Mouse (Mus musculus) midbrain, embryonic 15.5 days (tissue): ENCODE data around the gene Slc2a5. TPM values are rescaled to one million over a fixed set of nuclear protein-coding genes. Genes with fewer than 3 reads are reported as not detected.
A peak's percentile ranks its signal among the peaks of the same experiment; 100 is the strongest.

ENCODE experiments used
- ATAC-seq: fragments of 200-750 bp; cut with Nextera tagmentation; replicated peaks from 2 replicates; pipeline ENCODE4 v1.8.0; 2017; ENCODE audit warnings: moderate TSS enrichment
- H3K27ac ChIP-seq: fragments of 300-500 bp; sonication (generic); 2 replicates; pipeline ENCODE4 v1.5.1; 2015; ENCODE audit warnings: mild to moderate bottlenecking, inconsistent platforms
- H3K27me3 ChIP-seq: fragments of 300-500 bp; sonication (generic); replicated peaks from 2 replicates; pipeline ENCODE4 v1.6.1; 2015; ENCODE audit warnings: inconsistent platforms
- H3K36me3 ChIP-seq: fragments of 300-500 bp; sonication (generic); replicated peaks from 2 replicates; pipeline ENCODE4 v1.6.1; 2015; ENCODE audit warnings: inconsistent platforms
- H3K4me1 ChIP-seq: fragments of 300-500 bp; sonication (generic); 2 replicates; pipeline ENCODE4 v1.6.1; 2015; ENCODE audit warnings: inconsistent platforms
- H3K4me2 ChIP-seq: fragments of 300-500 bp; sonication (generic); 2 replicates; pipeline ENCODE4 v1.6.1; 2015; ENCODE audit warnings: inconsistent platforms, mild to moderate bottlenecking, moderate library complexity
- H3K4me3 ChIP-seq: fragments of 300-500 bp; sonication (generic); 2 replicates; pipeline ENCODE4 v1.5.1; 2015; ENCODE audit warnings: mild to moderate bottlenecking, inconsistent platforms
- H3K9ac ChIP-seq: fragments of 300-500 bp; sonication (generic); 2 replicates; pipeline ENCODE4 v1.6.1; 2015; ENCODE audit warnings: mild to moderate bottlenecking, inconsistent platforms
- H3K9me3 ChIP-seq: fragments of 300-500 bp; sonication (generic); 2 replicates; pipeline ENCODE4 v1.6.1; 2016; ENCODE audit warnings: inconsistent platforms
- WGBS: fragments of 180-500 bp; shearing (Covaris S2); methylation state at CpG from one replicate; pipeline ENCODE4 v1.1.7; 2015; ENCODE audit warnings: mixed read lengths; 5-methylcytosine and 5-hydroxymethylcytosine counted together
- polyA plus RNA-seq: library from polyadenylated mRNA; unstranded; fragments of >200 nt; fragmentation: Nextera tagmentation; extraction: Ambion mirVana; gene quantifications from 2 replicates; pipeline ENCODE4 v1.2.1, GENCODE M21; 2015

Slc2a5 gene
- polyA plus RNA-seq, 1 experiment from 2014 or later: 1.6 TPM

DNA sequence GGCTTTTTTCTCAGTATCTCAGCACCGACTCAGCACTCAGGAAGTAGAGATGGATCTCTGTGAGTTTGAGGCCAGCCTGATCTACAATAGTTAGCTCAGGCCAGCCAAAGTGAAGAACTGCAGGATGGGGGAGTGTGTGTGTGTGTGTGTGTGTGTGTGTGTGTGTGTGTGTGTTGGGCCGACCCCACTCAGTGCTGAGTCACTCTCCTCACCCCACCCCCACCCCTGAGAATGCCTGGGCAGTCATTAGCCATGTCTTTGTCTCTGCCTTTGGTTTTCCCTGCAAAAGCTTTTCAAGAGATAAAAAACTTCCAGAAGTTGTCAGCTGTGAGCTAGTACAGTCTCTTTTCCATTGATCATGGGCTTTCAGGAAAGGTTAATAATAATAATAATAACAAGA is 11.6 kb downstream of the Slc2a5 start:
- ATAC-seq: no peak
- WGBS: 73% methylated on average over 2 of the region's 2 CpGs
- Histone ChIP-seq H3K4me3 (no peak overlapping the region), H3K27ac (no peak overlapping the region), H3K4me1 (0 out of 2 replicates have a peak, but pooled peaks cover 9% of the 10 kb centered on the region), H3K4me2 (no peak overlapping the region), H3K27me3 (no peaks in the 10 kb centered on the region), H3K9ac (no peak overlapping the region), H3K9me3 (no peaks in the 10 kb centered on the region), H3K36me3 (no peaks in the 10 kb centered on the region)

DNA sequence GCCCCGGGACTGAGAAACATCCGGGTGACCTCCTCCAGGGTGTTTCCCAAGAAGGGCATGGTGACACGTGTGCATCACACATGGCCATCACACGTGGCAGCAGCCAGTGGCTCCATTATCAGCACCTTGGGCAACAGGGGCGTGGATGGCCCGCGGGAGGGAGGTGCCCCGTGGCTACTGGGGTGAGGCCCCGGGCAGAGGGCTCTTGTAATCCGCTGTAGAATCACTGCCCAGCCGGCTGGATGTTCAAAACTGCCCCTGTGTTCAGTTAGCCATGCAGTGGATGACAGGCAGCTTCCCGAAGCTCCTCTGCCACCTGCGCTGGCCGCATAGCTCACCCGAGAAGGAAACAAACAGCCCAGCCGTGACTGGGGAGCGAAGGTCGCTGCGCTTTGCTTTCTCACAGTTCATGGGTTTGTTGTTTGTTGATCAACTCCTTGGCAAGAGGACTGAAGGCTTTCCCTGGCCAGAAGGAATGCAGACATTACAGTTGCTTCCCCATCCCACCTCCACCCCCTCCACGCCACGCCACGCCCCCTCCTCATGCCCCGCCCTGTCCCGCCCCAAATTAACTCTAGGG is 13.7 kb downstream of the Slc2a5 start:
- Histone ChIP-seq H3K9me3 (no peaks in the 10 kb centered on the region), H3K27me3 (no peaks in the 10 kb centered on the region), H3K4me1 (peaks cover 10% of the 10 kb centered on the region; the same call in 1 of the 2 replicates), H3K27ac (no peak overlapping the region), H3K36me3 (no peaks in the 10 kb centered on the region), H3K9ac (no peak overlapping the region), H3K4me2 (peak overlapping the region; percentile 23), H3K4me3 (no peak overlapping the region)
- 35% methylated on average over 24 of the region's 24 CpGs for WGBS
- no peak for ATAC-seq

DNA sequence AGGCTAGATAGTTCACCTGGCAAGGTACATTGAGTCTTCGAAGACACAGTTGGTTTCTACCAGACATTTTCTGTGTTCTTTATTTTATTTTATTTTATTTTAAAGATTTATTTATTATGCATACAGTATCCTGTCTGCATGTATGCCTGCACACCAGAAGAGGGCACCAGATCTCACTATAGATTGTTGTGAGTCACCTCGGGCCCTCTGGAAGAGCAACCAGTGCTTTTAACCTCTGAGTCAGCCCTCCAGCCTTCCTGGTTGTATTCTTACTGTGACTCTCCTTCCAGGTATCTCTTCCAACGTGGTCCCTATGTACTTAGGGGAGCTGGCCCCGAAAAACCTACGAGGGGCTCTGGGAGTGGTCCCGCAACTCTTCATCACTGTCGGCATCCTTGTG is 16.2 kb downstream of the Slc2a5 start:
- Histone ChIP-seq H3K36me3 (no peaks in the 10 kb centered on the region), H3K9ac (no peak overlapping the region), H3K4me1 (peaks cover 21% of the 10 kb centered on the region), H3K4me3 (no peak overlapping the region), H3K9me3 (no peaks in the 10 kb centered on the region), H3K4me2 (no peak overlapping the region), H3K27me3 (no peaks in the 10 kb centered on the region), H3K27ac (no peak overlapping the region)
- 89% methylated on average over 7 of the region's 7 CpGs for WGBS
- ATAC-seq: no peak

DNA sequence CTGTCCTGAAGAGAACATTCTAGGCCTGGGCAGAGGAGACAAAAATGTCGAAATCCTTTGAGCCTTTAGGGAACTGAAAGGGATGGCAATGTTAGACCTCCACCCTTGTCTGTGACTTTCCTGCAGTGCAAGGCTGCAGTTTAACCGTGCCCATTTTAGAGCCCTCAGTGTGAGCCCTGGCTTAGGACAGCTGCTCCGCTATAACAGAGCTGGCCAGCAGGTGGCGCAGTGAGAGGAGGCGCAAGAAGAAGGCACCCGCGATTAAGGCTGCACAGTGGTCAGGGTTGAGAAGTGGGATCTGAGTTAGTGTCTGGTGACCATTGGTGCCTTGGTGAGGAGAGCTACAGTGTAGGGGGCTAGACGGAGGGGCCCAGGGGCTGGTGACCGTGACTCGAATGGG is 17.6 kb downstream of the Slc2a5 start:
- H3K4me3 ChIP-seq: no peak overlapping the region
- H3K4me1 ChIP-seq: peaks cover 21% of the 10 kb centered on the region
- no peaks in the 10 kb centered on the region for H3K27me3 ChIP-seq
- no peak overlapping the region for H3K9ac ChIP-seq
- no peaks in the 10 kb centered on the region for H3K9me3 ChIP-seq
- no peak overlapping the region for H3K4me2 ChIP-seq
- H3K36me3 ChIP-seq: no peaks in the 10 kb centered on the region
- ATAC-seq: 0 out of 2 replicates have a peak, but pooled peaks have one; percentile 28
- WGBS: 13% methylated on average over 10 of the region's 10 CpGs
- no peak overlapping the region for H3K27ac ChIP-seq

DNA sequence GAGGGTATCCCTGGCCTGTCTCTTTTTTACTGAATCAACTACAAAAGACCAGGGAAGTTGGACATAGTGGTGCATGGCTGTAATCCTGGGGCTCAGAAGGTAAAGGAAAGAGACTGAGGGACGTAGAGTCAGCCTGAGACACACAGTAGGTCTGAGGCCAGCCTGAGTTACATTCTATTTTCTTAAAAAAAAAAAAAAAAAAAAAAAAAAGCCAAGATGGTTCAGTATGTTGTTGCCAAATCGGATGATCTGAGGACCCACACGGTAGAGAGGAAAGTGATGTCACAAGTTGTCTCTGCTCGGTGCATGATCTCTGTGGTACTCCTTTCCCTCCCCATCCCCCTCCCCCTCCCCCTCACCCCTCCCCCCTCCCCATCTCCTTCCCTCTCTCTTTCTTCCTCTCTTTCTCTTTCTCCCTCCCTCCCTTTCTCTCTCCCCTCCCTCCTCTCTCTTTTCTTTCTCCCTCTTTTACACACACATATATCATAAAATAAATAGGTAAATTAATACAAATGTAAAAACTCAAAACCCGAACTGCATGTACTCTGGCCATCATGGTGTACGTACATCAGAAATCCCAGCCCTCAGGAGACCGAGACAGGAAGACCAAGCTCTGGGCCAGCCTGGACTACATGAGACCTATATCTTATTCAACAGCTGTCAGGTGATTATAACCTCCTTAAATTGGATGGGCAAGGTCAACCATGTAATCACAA is 18.4 kb downstream of the Slc2a5 start:
- peaks cover 21% of the 10 kb centered on the region for H3K4me1 ChIP-seq
- no peaks in the 10 kb centered on the region for H3K9me3 ChIP-seq
- no peaks in the 10 kb centered on the region for H3K27me3 ChIP-seq
- ATAC-seq: peak; percentile 19; the same call in 1 of the 2 replicates
- WGBS: 87% methylated on average over 7 of the region's 7 CpGs
- H3K4me2 ChIP-seq: peak overlapping the region; percentile 48; the same call in 1 of the 2 replicates
- H3K9ac ChIP-seq: no peak overlapping the region
- H3K4me3 ChIP-seq: 0 out of 2 replicates have a peak overlapping the region, but pooled peaks have one; percentile 31
- no peaks in the 10 kb centered on the region for H3K36me3 ChIP-seq
- H3K27ac ChIP-seq: 0 out of 2 replicates have a peak overlapping the region, but pooled peaks have one; percentile 23

DNA sequence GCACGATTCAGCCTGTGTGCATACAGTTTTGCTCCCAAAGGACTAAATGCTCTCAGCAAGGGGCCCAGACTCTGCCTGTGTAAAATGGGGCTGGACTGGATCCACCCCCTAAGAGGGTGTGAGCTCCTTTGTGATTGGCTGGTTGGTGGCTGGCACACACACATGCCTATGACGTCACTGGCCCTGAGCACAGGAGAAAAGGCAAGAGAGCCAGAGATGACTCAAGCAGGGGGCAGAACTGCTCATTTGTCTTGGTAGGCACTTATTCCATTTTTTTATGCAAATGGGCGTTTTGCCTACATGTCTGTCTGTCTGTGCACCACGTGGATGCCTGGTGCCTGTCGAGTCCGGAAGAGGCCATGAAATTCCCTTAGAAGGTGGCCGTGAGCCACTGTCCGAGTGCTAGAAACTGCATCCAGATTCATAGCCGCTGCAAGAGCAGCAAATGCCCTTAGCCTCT is 19.0 kb downstream of the Slc2a5 start:
- Histone ChIP-seq H3K9ac (peak overlapping the region; percentile 25; the same call in 1 of the 2 replicates), H3K4me2 (peak overlapping the region; percentile 48), H3K4me3 (peak overlapping the region; percentile 31), H3K27ac (0 out of 2 replicates have a peak overlapping the region, but pooled peaks have one; percentile 23), H3K4me1 (peaks cover 16% of the 10 kb centered on the region), H3K9me3 (no peaks in the 10 kb centered on the region), H3K27me3 (no peaks in the 10 kb centered on the region), H3K36me3 (no peaks in the 10 kb centered on the region)
- peak; percentile 85 for ATAC-seq
- 24% methylated on average over 9 of the region's 9 CpGs for whole genome bisulfite sequencing

DNA sequence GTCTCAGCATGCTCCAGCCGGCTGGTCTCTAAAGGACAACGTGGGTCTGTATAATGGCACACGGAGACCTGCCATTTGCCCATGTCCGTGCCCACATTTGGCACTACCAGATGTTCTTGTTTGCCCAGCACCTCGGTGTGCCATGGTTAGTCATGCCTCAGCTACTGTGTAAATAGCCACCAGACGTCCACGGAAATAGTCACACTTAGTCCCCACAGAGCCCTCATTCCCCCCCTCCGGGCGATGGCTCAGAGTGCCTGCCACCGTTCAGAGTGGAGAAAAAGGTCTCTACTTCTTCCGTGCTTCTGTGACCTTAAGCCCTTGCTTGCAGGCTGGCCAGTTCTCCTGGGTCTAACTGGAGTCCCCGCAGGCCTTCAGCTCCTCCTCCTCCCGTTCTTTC is 20.0 kb downstream of the Slc2a5 start:
- H3K9ac ChIP-seq: no peak overlapping the region
- H3K4me1 ChIP-seq: peaks cover 12% of the 10 kb centered on the region
- H3K27me3 ChIP-seq: no peaks in the 10 kb centered on the region
- no peaks in the 10 kb centered on the region for H3K9me3 ChIP-seq
- no peak overlapping the region for H3K4me3 ChIP-seq
- H3K36me3 ChIP-seq: no peaks in the 10 kb centered on the region
- H3K4me2 ChIP-seq: no peak overlapping the region
- no peak for ATAC-seq
- WGBS: 71% methylated on average over 13 of the region's 13 CpGs
- no peak overlapping the region for H3K27ac ChIP-seq

DNA sequence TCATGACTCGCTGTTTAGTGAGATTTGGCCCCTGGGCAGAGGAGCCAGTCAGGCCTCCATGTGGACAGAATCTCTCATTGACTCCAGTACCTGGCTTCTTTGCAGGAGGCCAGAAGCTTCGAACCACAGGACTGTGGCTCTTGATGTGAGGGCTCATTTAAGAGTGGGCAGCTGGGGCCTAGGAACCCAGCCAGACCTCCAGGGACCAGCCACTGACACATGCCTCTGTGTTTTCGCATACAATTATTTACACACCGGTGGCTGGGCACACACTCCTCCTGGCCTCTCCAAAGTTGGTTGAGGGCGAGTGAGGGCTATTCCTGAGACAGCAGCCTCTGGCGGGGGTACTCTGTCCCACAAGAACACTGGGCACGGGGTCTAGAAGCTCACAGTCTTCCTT is 21.3 kb downstream of the Slc2a5 start:
- Histone ChIP-seq H3K4me3 (no peak overlapping the region), H3K27me3 (no peaks in the 10 kb centered on the region), H3K4me1 (peaks cover 12% of the 10 kb centered on the region), H3K4me2 (no peak overlapping the region), H3K9me3 (no peaks in the 10 kb centered on the region), H3K9ac (no peak overlapping the region), H3K27ac (no peak overlapping the region), H3K36me3 (no peaks in the 10 kb centered on the region)
- WGBS: 72% methylated on average over 7 of the region's 7 CpGs
- no peak for ATAC-seq

DNA sequence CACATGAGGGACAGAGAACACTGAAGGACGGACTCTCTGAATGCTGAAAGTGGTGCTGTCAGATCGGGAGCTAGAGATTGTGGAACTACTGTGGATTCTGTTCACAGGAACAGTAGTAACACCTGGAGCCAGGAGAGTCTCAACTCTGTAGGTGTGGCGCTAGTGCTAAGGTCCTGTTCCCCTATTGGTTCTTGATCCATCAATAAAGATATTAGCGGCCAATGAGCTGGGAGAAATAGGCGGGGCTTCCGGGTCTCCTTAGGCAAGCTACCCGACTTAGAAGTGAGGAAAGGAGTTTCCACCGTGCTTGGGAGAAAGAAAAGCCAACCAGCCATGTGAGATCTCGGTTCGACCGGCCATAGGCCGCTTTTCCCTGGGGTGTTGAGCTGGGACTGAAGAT is 25.2 kb downstream of the Slc2a5 start:
- H3K27me3 ChIP-seq: no peaks in the 10 kb centered on the region
- H3K9me3 ChIP-seq: no peaks in the 10 kb centered on the region
- no peak overlapping the region for H3K9ac ChIP-seq
- no peak overlapping the region for H3K27ac ChIP-seq
- no peaks in the 10 kb centered on the region for H3K4me1 ChIP-seq
- 18% methylated on average over 12 of the region's 12 CpGs for WGBS
- ATAC-seq: no peak
- no peaks in the 10 kb centered on the region for H3K36me3 ChIP-seq
- no peak overlapping the region for H3K4me3 ChIP-seq
- no peak overlapping the region for H3K4me2 ChIP-seq

DNA sequence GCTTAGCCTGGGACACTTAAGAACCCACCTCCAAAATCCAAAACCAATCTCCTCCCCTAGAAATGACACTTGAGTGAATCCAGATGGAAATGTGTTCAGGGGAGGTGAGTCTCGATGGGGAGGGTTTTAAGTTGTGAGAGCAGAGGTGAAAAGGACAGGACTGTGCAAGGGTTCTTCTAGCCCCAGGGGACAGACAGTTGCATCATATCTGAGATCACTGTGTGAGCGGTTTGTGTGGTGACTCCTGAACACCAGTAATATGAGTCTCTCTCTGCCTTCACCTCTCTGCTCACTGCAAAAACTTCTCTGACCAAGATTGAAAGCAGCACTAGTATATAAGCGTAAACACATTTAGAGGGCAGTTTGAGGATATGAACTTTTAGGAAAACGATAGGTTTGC is 27.2 kb downstream of the Slc2a5 start:
- no peak overlapping the region for H3K4me2 ChIP-seq
- H3K9me3 ChIP-seq: no peaks in the 10 kb centered on the region
- no peaks in the 10 kb centered on the region for H3K27me3 ChIP-seq

DNA sequence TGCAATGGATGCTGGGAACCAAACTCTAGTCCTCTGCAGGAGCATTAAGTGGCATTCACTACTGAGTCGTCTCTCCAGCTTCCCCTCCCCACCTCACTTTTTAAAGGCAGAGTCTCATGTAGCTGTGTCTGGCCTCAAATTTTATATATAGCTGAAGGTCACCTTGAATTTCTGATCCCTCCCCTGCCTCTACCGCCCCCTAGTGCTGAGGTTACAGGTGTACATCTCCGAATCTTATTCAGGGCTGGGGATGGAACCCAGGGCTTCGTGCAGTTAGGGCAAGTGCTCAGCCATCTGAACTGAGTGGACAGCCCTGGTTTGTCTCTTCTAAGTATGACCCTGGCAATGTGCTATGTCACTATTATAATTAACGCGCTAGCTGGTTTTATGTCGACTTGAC is 32.0 kb downstream of the Slc2a5 start:
- 81% methylated on average over 7 of the region's 7 CpGs for WGBS
- H3K36me3 ChIP-seq: no peaks in the 10 kb centered on the region
- H3K27me3 ChIP-seq: 0 out of 2 replicates have a peak, but pooled peaks cover 3% of the 10 kb centered on the region
- H3K9me3 ChIP-seq: no peaks in the 10 kb centered on the region
- no peak overlapping the region for H3K4me3 ChIP-seq
- no peak overlapping the region for H3K27ac ChIP-seq
- ATAC-seq: no peak
- no peak overlapping the region for H3K4me2 ChIP-seq
- H3K9ac ChIP-seq: no peak overlapping the region
- no peaks in the 10 kb centered on the region for H3K4me1 ChIP-seq

More for the DNA sequence above, 27.2 kb downstream of the Slc2a5 start:
- Histone ChIP-seq H3K36me3 (no peaks in the 10 kb centered on the region), H3K27ac (no peak overlapping the region), H3K4me1 (no peaks in the 10 kb centered on the region), H3K4me3 (no peak overlapping the region), H3K9ac (no peak overlapping the region)
- ATAC-seq: no peak
- WGBS: 86% methylated on average over 4 of the region's 4 CpGs

DNA sequence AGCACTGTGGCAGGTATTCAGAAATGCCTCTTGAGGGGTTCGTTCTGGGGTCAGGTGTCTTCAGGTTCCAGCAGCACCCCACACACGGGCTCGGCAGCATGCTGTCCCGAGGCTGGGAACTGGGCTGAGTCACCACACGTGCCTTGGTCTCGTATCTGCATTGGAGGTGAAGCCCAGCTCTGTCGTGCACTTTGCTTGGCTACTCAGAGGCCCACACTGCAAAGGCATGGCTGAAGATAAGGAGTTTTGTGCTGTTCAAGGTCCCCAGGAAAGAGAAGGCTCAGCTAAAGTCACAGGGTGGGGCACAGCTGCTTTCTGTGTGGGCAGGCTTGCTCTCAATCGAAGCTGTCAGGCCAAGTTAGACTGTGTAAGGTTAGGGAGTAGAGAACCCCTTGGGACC is 33.4 kb downstream of the Slc2a5 start:
- Histone ChIP-seq H3K36me3 (no peaks in the 10 kb centered on the region), H3K4me1 (no peaks in the 10 kb centered on the region), H3K27me3 (0 out of 2 replicates have a peak, but pooled peaks cover 3% of the 10 kb centered on the region), H3K9ac (no peak overlapping the region), H3K4me2 (no peak overlapping the region), H3K9me3 (no peaks in the 10 kb centered on the region), H3K4me3 (no peak overlapping the region), H3K27ac (no peak overlapping the region)
- WGBS: 88% methylated on average over 8 of the region's 8 CpGs
- no peak for ATAC-seq
